Mouse (Mus musculus) liver, adult (tissue): ENCODE results near the gene Trarg1.
"Not testable (repeated sequence)": the region's sequence is repeated elsewhere in the genome, so short reads cannot be mapped to it uniquely, and the experiment has no call there.

ENCODE experiments used
- GATA4 ChIP-seq: IDR thresholded peaks from 2 replicates; pipeline ENCODE4 v1.6.1; 2014; ENCODE audit warnings: mild to moderate bottlenecking, low read length; ENCODE audit not compliant: insufficient replicate concordance

Trarg1 gene

DNA sequence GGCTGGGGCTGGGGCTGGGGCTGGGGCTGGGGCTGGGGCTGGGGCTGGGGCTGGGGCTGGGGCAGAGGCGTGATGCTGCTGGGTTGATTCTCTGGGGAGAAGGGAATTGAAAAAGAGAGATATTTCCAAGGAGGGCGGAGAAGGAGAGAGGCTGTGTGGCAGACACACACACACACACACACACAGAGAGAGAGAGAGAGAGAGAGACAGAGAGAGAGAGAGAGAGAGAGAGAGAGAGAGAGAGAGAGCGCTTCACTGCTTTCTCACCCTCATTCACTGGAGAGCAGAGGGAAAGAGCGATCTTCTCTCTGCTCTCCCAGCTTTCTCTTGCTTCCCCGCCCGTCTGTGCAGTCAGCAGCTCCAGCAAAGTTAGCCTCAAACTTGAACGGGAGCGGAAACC is at the start of gene Trarg1:
Gene Trarg1 (plus strand): TSS at position 301 of the 400 bp plus-strand sequence.
- not testable (repeated sequence) for TF ChIP-seq GATA4

DNA sequence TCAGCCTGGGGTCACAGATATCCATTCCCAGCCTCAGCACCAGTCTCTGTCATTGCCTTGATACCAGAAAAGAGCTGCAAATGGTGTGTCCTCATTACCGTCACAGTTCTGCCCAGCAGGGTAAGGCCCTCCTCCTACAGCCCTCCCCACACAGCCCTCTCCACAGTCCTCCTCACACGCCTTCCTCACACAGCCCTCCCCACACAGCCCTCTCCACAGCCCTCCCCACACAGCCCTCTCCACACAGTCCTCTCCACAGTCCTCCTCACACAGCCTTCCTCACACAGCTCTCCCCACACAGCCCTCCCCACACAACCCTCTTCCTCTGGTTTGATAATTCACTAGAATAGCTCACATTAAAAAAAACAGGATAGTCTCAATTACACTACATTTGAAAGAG is 49.6 kb upstream of the Trarg1 start:
- TF ChIP-seq GATA4 = no peak

DNA sequence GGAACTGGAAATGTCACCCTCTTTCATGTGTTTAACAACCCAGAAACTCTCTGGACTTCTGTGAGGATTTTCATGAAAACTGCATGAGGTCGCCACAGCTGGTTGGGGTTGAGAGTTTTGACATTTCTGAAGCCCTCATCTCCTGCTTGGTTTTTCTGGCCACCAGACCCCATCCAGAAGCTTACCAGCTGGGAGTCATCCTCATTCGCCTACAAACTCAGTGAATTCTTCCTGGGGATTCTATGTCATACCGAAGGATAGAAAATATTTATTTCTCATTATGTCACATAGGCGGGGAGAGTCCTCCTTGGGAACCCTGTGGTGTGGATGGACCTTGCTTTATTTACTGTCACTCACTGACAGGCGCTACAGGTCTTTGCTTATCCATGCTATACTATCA is 49.1 kb upstream of the Trarg1 start:
- TF ChIP-seq GATA4 = no peak

DNA sequence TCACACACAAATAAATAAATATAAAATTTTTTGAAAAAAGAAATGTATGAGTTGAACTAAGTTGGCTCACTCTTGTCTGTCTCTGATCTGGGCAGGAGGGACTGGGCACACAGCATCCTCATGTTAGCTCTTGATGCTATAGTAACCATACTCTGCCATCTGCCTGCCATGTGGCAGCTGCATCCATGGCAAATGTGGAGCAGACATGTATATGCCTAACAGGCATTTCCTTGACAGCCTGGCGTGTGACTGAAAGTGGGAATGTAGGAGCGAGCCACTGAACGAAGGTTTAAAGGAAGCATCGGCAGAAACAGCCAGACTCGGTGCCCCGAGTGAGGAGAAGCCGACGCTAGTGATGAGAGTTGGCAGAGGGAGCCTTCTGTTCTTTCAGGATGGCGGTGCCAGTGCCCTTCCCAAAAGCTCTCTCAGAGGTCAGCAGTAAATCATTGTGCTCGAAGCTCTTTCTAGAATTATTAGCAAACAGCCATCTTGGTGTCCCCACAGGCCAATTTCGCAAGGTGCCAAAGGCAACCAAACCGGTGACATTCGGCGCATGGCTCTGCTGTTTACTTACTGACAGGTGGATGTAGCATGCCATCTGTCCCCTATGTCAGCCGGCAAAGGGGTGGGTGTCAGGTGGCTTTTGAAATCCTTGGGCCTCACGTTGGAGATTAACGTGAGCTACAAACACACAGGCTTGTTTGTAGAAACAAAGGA is 40.2 kb upstream of the Trarg1 start:
- no peak for TF ChIP-seq GATA4

DNA sequence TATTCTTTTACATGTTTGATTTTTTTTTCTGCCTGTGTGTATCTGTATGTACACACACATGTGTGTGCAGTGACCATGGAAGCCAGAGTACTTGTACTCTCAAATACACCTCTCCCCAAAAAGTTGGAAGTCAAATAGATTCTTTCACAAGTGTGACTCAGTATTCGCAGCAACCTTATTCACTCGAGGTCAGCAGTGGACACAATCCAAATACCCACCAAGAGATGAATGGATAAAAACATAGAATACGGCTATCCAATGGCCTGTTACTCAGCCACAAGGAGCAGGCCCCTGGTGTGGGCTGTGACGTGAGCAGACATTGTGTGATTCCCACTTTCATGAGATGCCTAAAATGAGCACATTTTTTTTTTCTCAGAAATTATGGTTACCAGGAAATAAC is 39.4 kb upstream of the Trarg1 start:
- TF ChIP-seq GATA4 = no peak

- no peak for TF ChIP-seq GATA4
Observed at GRCm38 (mm10) chr11:76644257-76644656, 35.4 kb upstream of the Trarg1 start.

DNA sequence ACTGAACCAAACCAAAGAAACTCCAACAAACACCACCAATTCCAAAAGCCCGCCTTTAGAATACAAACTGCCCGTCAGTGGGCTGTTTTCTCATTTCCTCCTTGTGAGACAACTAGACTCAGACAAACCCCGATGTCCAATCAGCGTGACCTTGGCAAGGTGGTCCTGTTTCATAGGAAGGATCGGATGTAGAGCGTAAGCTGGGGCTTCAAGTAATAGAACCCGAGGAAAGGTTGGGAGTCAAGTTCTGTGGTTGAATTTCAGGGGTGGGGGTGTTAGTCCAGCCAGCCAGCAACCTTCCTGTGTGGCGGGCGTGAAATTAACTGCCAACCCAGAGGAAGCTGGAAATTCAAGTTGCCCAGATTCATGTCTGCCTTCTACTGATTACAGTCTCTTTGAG is 34.6 kb upstream of the Trarg1 start:
- no peak for TF ChIP-seq GATA4

GRCm38 (mm10) chr11:76645955-76646354 is 33.7 kb upstream of the Trarg1 start:
- no peak for TF ChIP-seq GATA4

GRCm38 (mm10) chr11:76647062-76647461 is 32.5 kb upstream of the Trarg1 start:
- TF ChIP-seq GATA4 = no peak

GRCm38 (mm10) chr11:76647500-76647899 is 32.1 kb upstream of the Trarg1 start:
- TF ChIP-seq GATA4 = no peak

GRCm38 (mm10) chr11:76650862-76651560 is 28.6 kb upstream of the Trarg1 start:
- TF ChIP-seq GATA4 = no peak

- no peak for TF ChIP-seq GATA4
Observed at GRCm38 (mm10) chr11:76652838-76653334, 26.7 kb upstream of the Trarg1 start.

GRCm38 (mm10) chr11:76655106-76655505 is 24.5 kb upstream of the Trarg1 start:
- TF ChIP-seq GATA4 = no peak

GRCm38 (mm10) chr11:76657450-76657970 is 22.1 kb upstream of the Trarg1 start:
- no peak for TF ChIP-seq GATA4

- TF ChIP-seq GATA4 = no peak
Observed at GRCm38 (mm10) chr11:76659138-76659930, 20.3 kb upstream of the Trarg1 start.
